ENCODE assay signal across 34 mouse cellular contexts in the genomic region with DNA sequence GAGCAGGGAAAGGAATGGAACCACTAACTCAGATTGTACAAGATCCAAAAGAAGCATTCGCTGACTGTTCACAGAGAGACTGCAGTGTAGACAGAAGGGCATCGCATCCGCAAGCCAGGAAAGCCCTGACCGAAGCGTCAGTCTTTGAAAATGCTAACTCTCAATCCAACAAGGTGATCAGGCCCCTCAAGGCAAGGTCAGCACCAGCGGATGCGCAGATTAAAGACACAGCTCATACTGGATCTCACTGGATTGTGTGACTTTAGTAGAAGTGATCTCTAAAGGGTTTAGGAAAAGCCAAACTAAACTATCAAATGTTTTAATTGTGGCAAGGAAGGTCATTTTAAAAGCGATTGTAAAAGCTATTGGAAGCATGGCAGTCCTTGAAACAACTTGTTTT. TPM values are rescaled to one million over a fixed set of nuclear protein-coding genes. Genes with fewer than 3 reads are reported as not detected.
"Had no signal": no experiment of that assay in that cellular context is flagged by ENCODE, and none has a peak within 500 bp of the region (broad histone marks: within the 10 kb centered on the region; RNA-seq: fewer than 3 reads in every experiment).

No protein-coding gene starts in this region.

- H3K4me2 ChIP-seq: heart, embryonic 11.5 days; heart, embryonic 15.5 days; hindbrain, embryonic 12.5 days; hindbrain, embryonic 14.5 days; intestine, embryonic 15.5 days; limb, embryonic 13.5 days; limb, embryonic 15.5 days; liver, embryonic 12.5 days had no signal

- H3K27ac ChIP-seq: heart, adult 2 months; heart, embryonic 15.5 days; hindbrain, embryonic 10.5 days; hindbrain, embryonic 12.5 days; hindbrain, embryonic 14.5 days; intestine, embryonic 15.5 days; layer of hippocampus, adult 2 months; limb, embryonic 13.5 days; limb, embryonic 15.5 days; liver, embryonic 12.5 days; liver, embryonic 14.5 days had no signal

- H3K9me3 ChIP-seq: heart, embryonic 15.5 days; hindbrain, embryonic 10.5 days; hindbrain, embryonic 12.5 days; intestine, embryonic 15.5 days; limb, embryonic 13.5 days; limb, embryonic 15.5 days; liver, embryonic 12.5 days had no signal

- H3K27me3 ChIP-seq: heart, embryonic 15.5 days; hindbrain, embryonic 12.5 days; intestine, embryonic 15.5 days; limb, embryonic 13.5 days; limb, embryonic 15.5 days; liver, embryonic 12.5 days had no signal

- H3K9ac ChIP-seq: heart, embryonic 15.5 days; hindbrain, embryonic 12.5 days; hindbrain, embryonic 14.5 days; intestine, embryonic 15.5 days; limb, embryonic 13.5 days; limb, embryonic 15.5 days; liver, embryonic 12.5 days; liver, embryonic 14.5 days had no signal

- DNase-seq: gastrocnemius, adult 2 months; gastrocnemius, postnatal 10 days; gastrocnemius, postnatal 25 days; heart, adult 2 months; heart, postnatal 14 days; heart, postnatal 4 days; kidney, adult 18-20 months; kidney, adult 8-10 months; kidney, postnatal 10 days; kidney, postnatal 25 days; kidney, postnatal 4 days; left cerebral cortex, postnatal 4 days had no signal

- H3K36me3 ChIP-seq: heart, embryonic 15.5 days; intestine, embryonic 15.5 days; liver, embryonic 12.5 days had no signal

- H3K4me3 ChIP-seq: gastrocnemius, adult 2 months; heart, adult 2 months; heart, embryonic 15.5 days; hindbrain, embryonic 10.5 days; hindbrain, embryonic 12.5 days; intestine, embryonic 15.5 days; layer of hippocampus, adult 2 months; limb, embryonic 13.5 days; limb, embryonic 15.5 days; liver, embryonic 12.5 days had no signal

- ATAC-seq: hindbrain, embryonic 16.5 days; inflammation-experienced regulatory T-cells, adult 6 months; intestine, embryonic 15.5 days; intestine, postnatal 0 days; liver, embryonic 12.5 days had no signal

RNA-seq across cellular contexts. Expression of a gene that starts 19.2 kb away (rescaled TPM):
- polyA plus RNA-seq: inflammation-experienced regulatory T-cells, adult 6 months had no signal

RNA-seq across cellular contexts. Expression of a gene that starts 38.7 kb away (rescaled TPM):
- total RNA-seq: gastrocnemius, adult 2 months; gastrocnemius, postnatal 10 days; gastrocnemius, postnatal 25 days; gastrocnemius, postnatal 4 days; heart, adult 2 months; heart, postnatal 14 days; heart, postnatal 4 days; layer of hippocampus, adult 2 months; layer of hippocampus, postnatal 10 days; layer of hippocampus, postnatal 25 days; left cerebral cortex, adult 8-10 months; left cerebral cortex, postnatal 10 days; left cerebral cortex, postnatal 25 days; left cerebral cortex, postnatal 4 days; liver, adult 2 months had no signal
- polyA plus RNA-seq: heart, adult 2 months; heart, embryonic 11.5 days; heart, postnatal 0 days; hindbrain, embryonic 12.5 days; inflammation-experienced regulatory T-cells, adult 6 months; intestine, postnatal 0 days; liver, adult 2 months had no signal
